Mouse (Mus musculus): ENCODE data around the gene Tpm4.

The Tpm4 gene

DNA sequence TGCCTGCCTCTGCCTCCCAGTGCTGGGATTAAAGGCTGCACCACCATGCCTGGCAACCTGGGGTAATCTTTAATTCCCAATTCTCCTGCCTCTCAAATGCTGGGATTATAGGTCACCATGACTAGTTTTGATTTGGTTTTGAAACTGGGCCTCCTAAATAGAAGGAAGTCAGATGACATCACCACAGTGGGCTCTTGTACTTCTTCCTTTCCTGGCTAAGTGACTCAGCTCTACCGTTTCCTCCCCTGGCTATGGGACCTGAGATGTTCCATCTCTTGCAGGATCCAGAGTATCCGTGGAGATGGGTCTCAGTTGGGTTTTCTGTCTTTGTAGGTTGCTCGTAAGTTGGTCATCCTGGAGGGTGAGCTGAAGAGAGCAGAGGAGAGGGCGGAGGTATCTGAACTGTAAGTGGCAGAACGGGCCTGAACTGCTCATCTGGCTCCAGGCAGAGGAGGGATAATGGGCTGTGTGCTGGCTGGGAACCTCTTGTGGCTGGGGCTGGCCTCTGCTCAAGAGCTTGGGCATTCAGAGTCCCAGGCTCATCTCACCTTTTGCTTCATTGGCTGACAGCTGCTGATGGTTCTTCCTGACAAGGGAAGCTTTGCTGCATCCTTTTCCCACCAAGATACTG, 9.7 kb downstream of the Tpm4 start:
- WGBS = 88% methylated on average over 5 of the region's 5 CpGs

DNA sequence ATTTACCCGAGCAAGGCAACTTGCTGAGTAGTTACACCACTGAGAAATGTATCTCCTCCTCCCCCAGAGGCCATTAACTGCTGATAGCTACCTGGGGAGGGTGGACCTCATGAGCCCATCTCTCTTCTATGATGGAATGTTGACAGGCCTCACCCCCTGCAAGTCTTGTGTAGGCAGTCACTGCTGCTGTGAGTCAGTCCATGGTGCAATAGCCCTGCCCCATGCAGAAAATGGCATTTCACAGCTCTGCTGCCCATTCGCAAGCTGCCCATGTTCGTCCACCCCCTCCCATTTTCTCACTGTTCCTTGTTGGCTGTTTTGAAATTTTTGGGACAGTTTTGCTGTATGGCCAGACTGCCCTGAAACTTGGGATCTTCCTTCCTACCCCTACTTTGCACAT, 10.7 kb downstream of the Tpm4 start:
- WGBS = 79% methylated on average over 3 of the region's 3 CpGs

DNA sequence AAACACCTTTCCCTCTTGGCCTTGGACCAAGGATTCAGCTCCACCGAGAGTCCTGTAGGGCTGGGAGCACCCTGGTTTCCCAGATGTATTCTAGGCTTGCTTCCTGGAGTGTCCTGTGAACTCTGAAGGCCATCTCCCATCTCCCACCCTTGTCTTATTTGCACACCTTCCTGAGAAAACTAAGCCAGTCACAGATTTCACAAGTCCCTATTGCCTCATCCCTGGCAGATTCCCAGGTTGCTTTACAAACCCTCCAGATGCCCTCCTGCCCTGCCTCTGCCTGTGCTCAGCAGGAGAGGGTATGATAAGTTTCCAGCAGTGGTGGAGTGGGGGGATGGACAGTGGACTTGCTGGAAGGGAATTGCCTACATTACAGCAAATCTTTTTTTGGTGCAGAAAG, 11.3 kb downstream of the Tpm4 start:
- 53% methylated on average over 1 of the region's 1 CpGs for WGBS

DNA sequence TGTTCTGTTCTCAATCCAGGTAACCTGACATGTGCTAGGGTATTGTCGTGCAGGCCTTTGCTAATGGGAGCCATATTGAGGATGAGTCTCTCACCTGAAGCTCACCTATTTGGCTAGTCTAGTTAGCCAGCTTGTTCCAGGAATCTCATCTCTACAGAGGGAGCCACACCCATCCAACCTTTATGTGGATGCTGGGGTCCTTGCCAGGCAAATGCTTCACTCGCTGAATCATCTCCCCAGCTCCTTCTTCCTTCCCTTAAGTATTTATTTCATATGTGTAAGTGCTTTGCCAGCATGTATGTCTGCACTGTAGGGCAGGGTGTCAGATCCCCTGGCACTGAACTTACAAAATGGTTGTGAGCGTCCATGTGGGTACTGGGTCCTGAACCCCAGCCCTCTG, 11.8 kb downstream of the Tpm4 start:
- WGBS = 82% methylated on average over 3 of the region's 3 CpGs

DNA sequence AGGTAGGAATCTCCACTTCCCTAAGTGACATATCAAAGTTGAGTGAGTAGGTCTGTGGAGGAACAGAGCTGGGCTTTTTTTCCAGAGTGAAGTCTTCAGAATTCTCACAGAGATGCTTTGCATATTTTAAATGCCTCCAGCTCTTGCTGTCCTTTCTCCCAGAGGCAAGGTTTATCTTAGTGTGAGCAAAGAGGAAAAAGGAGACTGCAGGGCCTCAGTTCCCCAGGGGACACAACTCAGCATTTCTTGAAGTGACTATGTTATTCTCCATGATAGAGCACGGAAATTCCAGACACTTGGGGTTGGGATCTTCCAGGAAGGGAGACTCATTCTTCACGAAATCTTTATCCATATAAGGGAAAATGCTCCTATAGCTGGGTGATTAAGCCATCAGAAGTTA, 12.5 kb downstream of the Tpm4 start:
- WGBS = 71% methylated on average over 2 of the region's 2 CpGs

DNA sequence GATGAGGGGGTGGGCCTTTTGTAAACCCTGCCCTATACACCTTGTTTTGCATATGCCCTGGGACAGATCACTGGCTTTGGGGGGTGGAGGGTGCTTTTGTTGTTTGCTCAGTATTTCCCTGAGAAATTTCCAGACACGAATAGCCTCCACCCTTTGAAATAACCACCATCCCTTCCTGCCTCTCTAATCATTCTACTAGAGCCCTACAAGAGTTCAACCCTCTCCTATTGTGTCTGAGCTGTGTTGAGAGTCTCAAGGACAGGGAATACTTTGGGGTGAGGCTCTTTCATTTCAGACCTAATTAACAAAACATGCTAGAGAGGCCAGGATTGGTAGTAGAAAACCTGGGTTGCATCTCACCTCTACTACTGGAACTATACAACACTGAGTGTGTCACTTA, 14.3 kb downstream of the Tpm4 start:
- WGBS = 83% methylated on average over 1 of the region's 1 CpGs

DNA sequence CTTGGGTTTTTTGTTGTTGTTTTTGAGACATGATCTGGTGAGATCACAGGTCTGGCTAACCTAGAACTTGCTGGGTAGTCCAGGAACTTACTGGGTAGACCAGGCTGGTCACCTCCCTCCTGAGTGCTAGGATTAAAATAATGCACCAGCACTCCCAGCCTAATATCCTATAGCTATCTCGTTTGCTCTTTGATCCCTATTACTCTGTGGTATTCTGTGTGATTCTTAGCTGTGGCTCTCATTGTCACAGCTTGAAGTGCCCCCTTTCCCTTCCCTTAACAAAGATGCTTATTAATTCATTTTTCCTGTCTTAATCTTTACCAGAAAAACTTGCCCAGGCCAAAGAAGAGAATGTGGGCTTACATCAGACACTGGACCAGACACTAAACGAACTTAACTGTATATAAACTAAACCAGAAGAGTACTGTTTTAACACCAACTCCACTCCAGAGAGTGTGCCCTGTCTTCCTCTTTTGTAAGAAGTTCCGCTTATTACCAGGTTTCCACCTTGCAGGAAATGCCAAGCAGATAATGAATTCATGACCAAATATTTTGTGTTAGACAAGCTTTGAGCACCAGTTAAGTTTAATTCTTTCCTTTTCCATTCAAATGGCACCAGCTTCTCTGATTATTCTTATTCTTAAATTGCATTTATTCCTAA, 16.8 kb downstream of the Tpm4 start:
- WGBS = 79% methylated on average over 3 of the region's 3 CpGs

DNA sequence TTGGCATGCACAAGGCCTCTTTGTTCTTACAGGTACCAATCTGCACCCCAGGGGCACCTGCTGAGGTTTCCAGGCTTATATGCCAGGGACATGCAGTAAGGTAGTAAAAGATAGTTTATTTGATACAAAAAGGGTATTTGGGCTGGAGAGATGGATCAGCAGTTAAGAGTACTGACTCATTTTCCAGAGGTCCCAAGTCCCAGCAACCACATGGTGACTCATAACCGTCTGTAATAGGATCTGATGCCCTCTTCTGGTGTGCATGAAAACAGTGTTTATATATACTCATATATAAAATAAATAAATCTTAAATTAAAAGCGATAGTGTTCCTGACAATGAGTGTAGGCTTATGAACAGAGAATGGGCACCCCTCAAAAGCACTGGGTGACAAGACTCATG, 23.3 kb downstream of the Tpm4 start:
- 83% methylated on average over 2 of the region's 2 CpGs for WGBS

DNA sequence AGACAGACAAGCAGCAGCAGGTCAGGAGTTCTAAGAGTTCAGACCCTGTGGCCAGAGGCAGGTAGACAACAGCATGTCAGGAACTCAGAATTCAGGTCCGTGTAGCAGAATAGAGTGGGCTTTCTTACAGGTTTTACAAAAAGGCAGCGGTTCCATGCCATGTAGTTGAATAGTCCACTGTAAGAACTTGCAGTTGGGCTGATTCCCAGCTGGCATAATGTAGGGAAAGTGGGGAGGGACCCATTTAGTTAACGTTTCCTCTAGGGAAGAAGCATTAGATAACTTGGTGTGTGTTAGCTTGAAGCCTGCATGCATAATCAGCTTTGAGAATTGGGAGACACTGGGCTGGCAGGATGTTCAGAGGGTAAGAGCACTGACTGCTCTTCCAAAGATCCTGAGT, 24.0 kb downstream of the Tpm4 start:
- WGBS = 49% methylated on average over 3 of the region's 3 CpGs

DNA sequence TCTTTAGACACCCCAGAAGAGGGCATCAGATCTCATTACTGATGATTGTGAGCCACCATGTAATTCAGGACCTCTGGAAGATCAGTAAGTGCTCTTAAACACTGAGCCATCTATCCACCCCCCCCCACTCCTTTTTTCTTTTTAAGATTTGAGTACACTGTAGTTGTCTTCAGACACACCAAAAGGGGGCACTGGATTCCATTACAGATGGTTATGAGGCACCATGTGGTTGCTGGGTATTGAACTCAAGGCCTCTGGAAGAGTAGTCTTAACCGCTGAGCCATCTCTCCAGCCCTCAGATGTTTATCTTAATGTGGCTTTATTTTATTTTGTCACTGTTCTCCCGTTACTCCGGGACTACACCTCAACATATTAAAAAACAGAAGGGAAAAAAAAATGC, 25.2 kb downstream of the Tpm4 start:
- 53% methylated on average over 3 of the region's 3 CpGs for WGBS

DNA sequence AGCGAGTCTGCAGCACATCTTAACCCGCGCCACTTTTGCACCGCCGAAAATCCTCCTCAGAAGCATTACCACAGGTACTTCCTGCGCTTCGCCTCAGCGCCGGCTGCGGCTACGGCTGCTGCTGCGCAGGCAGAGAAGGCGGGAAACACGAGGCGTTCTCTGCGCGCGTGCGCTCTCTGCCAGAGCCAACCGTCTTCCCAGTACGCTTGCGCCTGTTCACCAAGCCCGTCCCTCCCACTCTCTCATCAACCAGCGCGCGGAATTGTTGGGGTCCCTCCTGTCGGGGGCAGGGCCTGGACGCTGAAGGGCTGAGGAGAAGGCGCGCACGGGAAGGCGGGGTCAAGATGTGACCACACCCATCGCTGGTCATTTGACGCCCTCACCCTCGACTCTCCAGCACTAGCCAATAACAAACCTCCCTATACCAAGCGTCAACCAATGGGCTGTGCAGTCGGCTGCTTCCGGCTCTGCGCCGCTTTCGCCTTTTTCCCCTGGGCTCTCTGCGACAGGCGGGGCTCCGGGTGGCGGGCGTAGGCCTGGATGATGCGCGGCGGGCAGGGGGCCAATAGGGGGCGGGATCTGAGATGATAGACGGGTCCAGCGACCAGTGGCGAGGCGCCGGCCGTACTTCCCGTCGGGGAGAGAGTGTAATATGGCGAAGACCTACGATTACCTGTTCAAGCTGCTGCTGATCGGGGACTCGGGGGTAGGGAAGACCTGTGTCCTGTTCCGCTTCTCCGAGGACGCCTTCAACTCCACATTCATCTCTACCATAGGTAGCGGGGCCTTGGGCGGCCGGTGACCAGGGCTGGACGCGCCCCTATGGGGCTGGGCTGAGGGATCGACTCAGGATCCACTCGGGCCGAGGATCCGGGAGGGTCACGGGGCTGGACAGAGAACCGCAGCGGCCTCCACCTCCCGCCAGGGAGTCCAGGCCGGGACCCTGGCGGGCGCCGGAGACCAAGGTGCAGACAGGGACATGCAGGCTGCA, 26.2 kb downstream of the Tpm4 start, which contains the start of gene Rab8a:
Gene Rab8a (plus strand): TSS at position 494 of the 991 bp plus-strand sequence.
- under 1% methylated on average over 82 of the region's 82 CpGs for WGBS

DNA sequence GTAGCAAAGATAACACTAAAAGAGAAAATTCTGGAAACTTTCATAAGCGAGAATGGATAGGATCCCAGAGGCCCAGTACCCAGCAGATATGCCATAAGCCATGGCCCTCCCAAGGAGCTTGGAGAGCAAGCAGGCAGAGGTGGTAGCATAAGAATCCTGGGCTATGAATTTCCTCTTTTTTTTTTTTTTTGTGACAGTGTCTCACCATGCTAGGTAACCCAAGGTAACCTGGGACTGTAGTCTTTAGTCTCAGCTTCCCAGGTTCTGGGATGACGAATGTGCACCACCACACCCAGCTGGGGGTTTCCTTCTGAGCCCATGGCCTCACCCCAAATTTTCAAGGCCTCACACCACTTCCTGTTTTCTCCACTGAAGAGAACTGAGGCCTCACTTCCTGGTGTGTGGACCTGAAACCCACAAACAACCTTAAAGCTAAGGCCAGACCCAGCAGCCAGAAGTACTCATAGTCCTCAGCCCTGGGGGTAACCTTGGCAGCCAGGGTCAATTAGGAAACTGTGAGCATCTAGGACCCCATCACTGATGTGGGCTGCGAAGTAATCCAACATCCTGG, 34.4 kb downstream of the Tpm4 start:
- 88% methylated on average over 3 of the region's 3 CpGs for whole genome bisulfite sequencing

DNA sequence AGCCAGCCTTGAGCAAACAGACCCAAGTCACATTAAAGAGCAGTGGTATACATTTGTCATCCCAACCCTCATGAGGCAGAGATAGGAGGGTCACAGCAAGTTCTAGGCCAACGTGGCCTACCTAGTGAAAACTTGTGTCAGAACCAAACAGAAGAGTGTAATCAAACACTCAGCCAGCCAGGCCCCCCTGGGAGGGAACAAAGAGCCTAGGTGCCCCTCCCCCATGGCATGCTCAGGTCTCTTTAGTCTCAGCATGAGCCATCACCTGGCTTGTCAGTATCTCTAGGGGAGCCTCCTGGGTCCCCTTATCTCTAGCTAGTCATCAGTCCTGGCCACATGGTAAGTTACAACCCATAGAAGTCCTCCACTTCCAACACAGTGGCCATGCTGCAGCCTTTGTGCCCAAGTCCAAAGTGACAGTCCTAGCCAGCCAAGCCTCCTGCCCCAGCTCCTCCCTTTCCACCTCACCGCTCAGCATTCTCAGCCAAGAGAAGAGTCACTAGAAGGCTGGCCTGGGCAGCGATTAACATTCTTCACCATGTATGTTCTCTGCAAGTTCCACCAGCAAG, 35.0 kb downstream of the Tpm4 start:
- 94% methylated on average over 3 of the region's 3 CpGs for WGBS

DNA sequence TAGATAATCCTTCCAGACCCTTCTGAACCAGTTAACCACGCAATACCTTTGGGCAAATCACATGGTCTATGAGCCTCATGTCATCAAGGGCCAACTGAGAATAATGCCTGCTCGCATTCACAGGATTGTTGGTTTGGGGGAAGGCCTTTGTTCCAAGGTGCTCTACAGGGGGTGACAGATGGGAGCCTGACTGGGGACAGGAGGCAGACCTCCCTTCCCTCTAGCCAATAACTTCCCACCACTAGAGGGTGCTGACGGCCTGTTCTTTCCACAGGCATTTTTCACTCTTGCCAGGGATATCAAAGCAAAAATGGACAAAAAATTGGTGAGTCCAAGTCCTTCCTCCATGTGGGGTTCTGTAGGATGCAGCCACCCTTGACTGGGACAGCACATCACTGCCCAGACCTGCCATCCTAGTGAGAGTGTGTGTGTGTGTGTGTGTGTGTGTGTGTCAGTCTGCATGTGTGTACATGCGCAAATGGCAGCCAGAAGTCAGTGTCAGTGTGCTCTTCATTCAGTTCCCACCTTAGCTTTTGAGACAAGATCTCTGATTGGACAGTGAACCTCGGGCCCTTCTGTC, 42.7 kb downstream of the Tpm4 start:
- WGBS = 58% methylated on average over 5 of the region's 5 CpGs

DNA sequence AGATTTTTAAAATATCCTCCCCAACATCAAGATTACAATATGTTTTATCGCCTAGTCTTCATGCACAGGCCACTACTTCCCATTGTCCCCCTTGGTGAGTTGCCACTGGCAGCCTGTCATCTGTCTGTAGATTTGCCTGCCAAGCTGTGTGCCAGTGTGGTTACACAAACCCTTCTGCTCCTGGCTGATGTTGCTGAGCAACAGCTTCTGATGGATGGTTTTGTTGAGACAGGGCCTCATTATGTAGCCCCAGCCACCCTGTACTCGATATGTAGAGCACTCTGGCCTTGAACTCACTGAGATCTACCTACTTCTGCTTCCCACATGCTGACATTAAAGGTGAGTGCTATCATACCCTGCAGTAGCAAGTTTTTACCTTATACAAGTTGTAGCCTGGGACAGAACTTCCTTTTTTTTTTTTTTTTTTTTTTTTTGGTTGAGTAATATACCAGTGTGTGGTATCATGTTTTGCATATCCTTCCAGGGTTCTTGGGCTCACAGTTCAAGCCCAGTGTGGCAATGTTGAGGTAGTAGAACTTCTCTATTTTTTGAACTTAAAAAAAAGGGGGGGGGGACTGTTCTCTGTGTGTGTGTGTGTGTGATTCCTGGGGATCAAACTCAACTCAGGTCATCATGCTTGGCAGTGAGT, 48.9 kb downstream of the Tpm4 start:
- WGBS = 45% methylated on average over 2 of the region's 2 CpGs

DNA sequence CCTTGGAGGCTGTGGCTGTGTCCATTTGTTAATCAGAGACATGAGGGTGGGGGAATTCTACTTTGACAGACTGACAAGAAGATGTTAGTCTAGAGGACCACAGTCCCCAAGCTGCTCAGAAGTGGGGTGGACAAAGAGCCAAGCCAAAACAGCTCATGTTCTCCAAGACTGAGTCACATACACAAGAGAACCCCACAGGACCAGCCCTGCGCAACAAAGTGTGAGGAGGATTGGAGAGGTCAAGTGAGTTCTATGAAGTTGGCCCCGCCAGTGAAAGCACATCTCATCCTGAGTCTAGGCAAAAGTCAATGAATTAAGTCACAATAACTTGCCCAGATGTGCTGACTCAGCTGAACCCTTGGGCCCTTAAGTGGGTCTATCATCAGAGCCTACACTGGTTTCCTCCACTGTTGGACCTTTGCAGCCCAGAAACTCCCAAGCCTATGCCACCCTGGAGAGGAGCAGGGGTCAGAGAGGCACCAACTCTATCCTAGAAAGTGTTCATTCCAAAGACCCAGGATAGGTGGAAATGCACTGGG, 53.1 kb downstream of the Tpm4 start:
- WGBS = 87% methylated on average over 2 of the region's 2 CpGs

DNA sequence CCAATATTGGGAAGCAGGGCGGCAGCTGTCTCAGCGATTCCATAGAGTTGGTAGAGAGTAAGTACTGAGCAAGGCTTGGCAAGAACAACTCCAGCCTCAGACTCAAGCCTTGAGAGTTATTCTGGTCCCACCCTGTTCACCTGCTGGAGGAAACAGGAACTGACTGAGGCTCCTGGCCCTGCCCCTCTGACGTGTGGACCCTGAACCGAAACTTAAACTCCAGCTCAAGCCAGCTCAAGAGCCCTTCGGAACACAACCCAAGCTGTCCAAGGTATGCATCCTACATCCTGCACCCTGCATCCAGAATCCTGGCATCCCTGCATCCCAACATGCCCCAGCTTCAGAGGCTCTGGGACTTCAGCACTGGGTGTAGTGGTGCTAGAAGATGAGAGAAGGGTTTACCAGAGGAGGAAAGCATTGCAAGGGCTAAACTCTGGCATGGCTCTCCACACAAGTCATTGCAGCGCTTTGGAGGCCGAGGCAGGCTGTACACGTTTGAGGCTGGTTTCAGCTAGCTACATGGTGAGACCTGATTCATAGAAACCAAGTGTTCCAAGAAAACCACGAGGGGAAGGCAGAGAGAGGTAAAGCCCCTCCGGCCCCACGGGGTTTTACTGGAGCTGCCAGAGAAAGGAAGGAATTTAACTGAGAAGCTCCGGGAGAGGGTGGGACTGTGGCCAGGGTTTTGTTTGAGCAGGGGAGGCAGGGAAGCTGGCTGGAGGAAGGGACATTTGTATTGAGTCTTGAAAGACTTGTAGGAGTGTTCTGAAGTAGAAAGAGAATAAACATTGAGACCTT, 54.8 kb downstream of the Tpm4 start, which contains the start of gene Hsh2d:
Gene Hsh2d (plus strand): TSS at position 222 of the 798 bp plus-strand sequence.
- 76% methylated on average over 12 of the region's 12 CpGs for WGBS

DNA sequence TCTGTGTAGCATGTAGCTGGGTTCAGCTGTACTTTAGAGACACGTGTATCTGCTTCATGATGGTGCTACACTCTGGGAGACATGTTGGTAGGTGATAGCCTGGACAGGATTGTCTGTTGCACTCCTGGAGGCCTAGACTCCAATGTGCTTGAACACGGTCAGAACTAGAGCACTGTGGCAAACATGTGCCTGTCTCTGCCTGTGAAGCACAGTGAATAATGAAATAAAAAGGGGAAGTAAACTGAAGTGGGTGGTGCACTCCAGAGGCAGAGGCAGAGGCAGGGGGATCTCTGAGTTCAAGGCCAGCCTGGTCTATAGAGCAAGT, 55.4 kb downstream of the Tpm4 start:
- 86% methylated on average over 2 of the region's 2 CpGs for WGBS

DNA sequence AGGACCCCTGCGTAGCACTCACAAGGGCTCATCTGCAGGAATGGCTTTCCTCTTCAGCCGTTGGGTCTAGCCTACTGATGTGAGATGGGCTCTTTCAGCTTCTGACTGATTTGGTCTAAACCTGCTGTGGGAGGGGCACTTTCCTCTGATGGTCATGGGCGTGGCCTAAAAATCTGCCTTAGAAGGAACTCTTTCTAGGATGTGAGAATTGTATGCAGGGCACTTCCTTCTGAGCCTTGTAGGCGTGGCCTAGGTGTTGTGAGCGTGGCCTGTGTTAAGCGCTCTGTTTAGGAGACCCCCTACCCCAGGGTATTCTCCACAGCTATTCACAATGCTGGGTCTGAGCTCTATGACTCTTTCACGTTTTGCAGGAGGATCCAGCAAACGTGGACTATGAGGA, 63.2 kb downstream of the Tpm4 start:
- 76% methylated on average over 8 of the region's 8 CpGs for WGBS

Data from cerebral cortex, adult 2 months (tissue).